Mouse (Mus musculus): ENCODE measurements around the gene Dync1li1. TPM values are rescaled to one million over a fixed set of nuclear protein-coding genes. Genes with fewer than 3 reads are reported as not detected.
A peak's percentile ranks its signal among the peaks of the same experiment; 100 is the strongest.
"Not testable (repeated sequence)": the region's sequence is repeated elsewhere in the genome, so short reads cannot be mapped to it uniquely, and the experiment has no call there.

Gene Dync1li1
- total RNA-seq (2021) = 10 to 100 TPM; 33.7 to 36.5 TPM
- long read RNA-seq, experiment 1, transcript Dync1li1-201 (13 exons, 2,601 nt) = major isoform, 41 of 45 reads
- long read RNA-seq, experiment 1, partial matches to known transcripts = 2 of 45 reads
- long read RNA-seq, experiment 1, other reads (novel, unspliced or antisense) = 2 of 45 reads
- long read RNA-seq, experiment 2, transcript Dync1li1-201 (13 exons, 2,601 nt) = major isoform, 36 of 40 reads
- long read RNA-seq, experiment 2, partial matches to known transcripts = 0 of 40 reads
- long read RNA-seq, experiment 2, other reads (novel, unspliced or antisense) = 4 of 40 reads

- H3K27ac ChIP-seq = peak within 1 kb of the TSS; percentile 95
- intact Hi-C loops (cut with DNase I) = loop anchor here (2.0 to 5.0 kb wide), 3 partner anchors 40 to 48 kb away; partner anchors contain the start of genes Cmtm6 and Cnot10
- peak within 1 kb of the TSS; percentile 88 for H3K4me3 ChIP-seq
- no peak for TF ChIP-seq CTCF (IDR thresholded peaks at IDR 0.05)
- DNase-seq = peak; percentile 99
Observed at GRCm38 (mm10) chr9:114688252-114688952, at the start of gene Dync1li1. Gene Dync1li1 (plus strand): TSS chr9:114688790.

- H3K4me3 ChIP-seq = peak overlapping the region; percentile 88
- DNase-seq = peak; percentile 20
- no peak for TF ChIP-seq CTCF (IDR thresholded peaks at IDR 0.05)
- H3K27ac ChIP-seq = peak overlapping the region; percentile 91
- intact Hi-C loops (cut with DNase I) = no loop called here
Observed at GRCm38 (mm10) chr9:114639186-114639748, 49.3 kb upstream of the Dync1li1 start.

GRCm38 (mm10) chr9:114639839-114640646, 48.5 kb upstream of the Dync1li1 start, which contains the start of gene Cnot10:
Gene Cnot10 (minus strand): TSS chr9:114640184.
- TF ChIP-seq CTCF (IDR thresholded peaks at IDR 0.05) = peak; percentile 52
- peak within 1 kb of the TSS; percentile 91 for H3K27ac ChIP-seq
- H3K4me3 ChIP-seq = peak within 1 kb of the TSS; percentile 88
- intact Hi-C loops (cut with DNase I) = loop anchor here (2.0 kb wide), 1 partner anchor 49 kb away; the partner anchor contains the start of gene Dync1li1
- DNase-seq = peak; percentile 99

DNA sequence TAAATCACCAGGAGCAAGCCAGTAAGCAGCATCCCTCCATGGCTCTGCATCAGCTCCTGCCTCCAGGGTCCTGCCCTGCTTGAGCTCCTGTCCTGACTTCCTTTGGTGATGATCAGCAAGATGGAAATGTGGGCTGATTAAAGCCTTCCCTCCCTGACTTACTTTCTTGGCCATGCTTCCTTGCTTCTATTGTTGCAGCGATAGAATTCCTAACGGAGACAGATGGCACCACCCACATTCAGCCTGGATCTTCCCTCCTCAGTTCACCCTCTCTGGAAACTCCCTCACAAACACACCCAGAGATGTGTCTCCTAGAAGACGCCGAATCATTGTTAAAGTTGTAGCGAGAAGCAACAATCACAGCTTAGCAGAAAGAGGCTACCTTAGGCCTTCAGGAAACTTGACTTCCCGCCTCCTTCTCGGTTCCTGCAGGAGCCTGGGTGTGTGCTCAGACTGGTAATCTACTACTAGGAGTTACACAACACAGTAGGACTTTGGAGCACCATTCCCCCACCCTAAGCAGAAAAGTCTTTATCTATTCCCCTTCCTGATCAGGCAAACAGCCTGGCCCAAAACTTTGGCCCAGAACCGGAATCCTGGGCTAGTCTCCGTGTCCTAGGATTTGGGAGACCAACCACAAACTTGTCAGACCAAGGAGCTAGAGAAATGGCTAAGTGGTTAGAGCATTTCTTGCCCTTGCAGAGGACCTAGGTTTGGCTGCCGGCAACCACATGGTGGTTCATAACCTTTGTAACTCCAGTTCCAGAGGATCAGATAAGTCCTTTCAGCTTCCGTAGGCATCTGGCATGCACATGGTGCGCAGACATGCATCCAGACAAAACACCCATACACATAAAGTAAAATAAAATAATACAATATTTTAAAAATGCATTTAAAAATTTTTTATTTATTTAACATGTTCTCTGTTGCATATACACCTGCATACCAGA, 41.8 kb upstream of the Dync1li1 start:
- no peak for TF ChIP-seq CTCF (IDR thresholded peaks at IDR 0.05)
- intact Hi-C loops (cut with DNase I) = no loop called here
- no peak overlapping the region for H3K4me3 ChIP-seq
- no peak overlapping the region for H3K27ac ChIP-seq
- no peak for DNase-seq

GRCm38 (mm10) chr9:114647506-114648432, 40.8 kb upstream of the Dync1li1 start:
- DNase-seq = no peak
- TF ChIP-seq CTCF (IDR thresholded peaks at IDR 0.05) = peak; percentile 23; the same call in 1 of the 2 replicates
- no peak overlapping the region for H3K4me3 ChIP-seq
- intact Hi-C loops (cut with DNase I) = loop anchor here (1.0 to 2.0 kb wide), 2 partner anchors 41 to 80 kb away; partner anchors contain the start of gene Dync1li1
- no peak overlapping the region for H3K27ac ChIP-seq

DNA sequence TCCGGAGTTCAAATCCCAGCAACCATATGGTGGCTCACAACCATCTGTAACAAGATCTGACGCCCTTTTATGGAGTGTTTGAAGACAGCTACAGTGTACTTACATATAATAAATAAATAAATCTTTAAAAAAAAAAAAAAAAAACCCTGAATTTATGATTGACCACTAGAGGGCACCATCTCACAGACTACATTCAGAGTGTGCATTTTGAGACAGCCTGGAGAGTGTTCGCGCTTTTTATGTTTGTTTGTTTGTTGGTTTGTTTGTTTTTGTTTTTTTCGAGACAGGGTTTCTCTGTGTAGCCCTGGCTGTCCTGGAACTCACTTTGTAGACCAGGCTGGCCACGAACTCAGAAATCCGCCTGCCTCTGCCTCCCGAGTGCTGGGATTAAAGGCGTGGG, 40.1 kb upstream of the Dync1li1 start:
- intact Hi-C loops (cut with DNase I) = loop anchor here (1.0 to 2.0 kb wide), 2 partner anchors 40 to 79 kb away; partner anchors contain the start of gene Dync1li1
- H3K4me3 ChIP-seq, DNase-seq, H3K27ac ChIP-seq: not testable (repeated sequence)
- peak; percentile 65 for TF ChIP-seq CTCF (IDR thresholded peaks at IDR 0.05)

- DNase-seq = no peak
- intact Hi-C loops (cut with DNase I) = loop anchor here (2.0 kb wide), 1 partner anchor 39 kb away; the partner anchor contains the start of gene Dync1li1
- H3K4me3 ChIP-seq = no peak overlapping the region
- H3K27ac ChIP-seq = no peak overlapping the region
- no peak for TF ChIP-seq CTCF (IDR thresholded peaks at IDR 0.05)
Observed at GRCm38 (mm10) chr9:114649371-114649770, 39.2 kb upstream of the Dync1li1 start.

- Histone ChIP-seq H3K27ac (no peak overlapping the region), H3K4me3 (no peak overlapping the region)
- intact Hi-C loops (cut with DNase I) = no loop called here
- no peak for DNase-seq
- TF ChIP-seq CTCF (IDR thresholded peaks at IDR 0.05) = no peak
Observed at GRCm38 (mm10) chr9:114650938-114651634, 37.5 kb upstream of the Dync1li1 start.

- intact Hi-C loops (cut with DNase I) = no loop called here
- DNase-seq = no peak
- no peak overlapping the region for H3K4me3 ChIP-seq
- TF ChIP-seq CTCF (IDR thresholded peaks at IDR 0.05) = no peak
- no peak overlapping the region for H3K27ac ChIP-seq
Observed at GRCm38 (mm10) chr9:114655356-114655755, 33.2 kb upstream of the Dync1li1 start.
